Mouse (Mus musculus): Measurements from ENCODE around the gene Josd2. TPM values are rescaled to one million over a fixed set of nuclear protein-coding genes. Genes with fewer than 3 reads are reported as not detected.

Josd2 gene
- polyA plus RNA-seq, 1 experiment from 2014 or later = 42.5 TPM

DNA sequence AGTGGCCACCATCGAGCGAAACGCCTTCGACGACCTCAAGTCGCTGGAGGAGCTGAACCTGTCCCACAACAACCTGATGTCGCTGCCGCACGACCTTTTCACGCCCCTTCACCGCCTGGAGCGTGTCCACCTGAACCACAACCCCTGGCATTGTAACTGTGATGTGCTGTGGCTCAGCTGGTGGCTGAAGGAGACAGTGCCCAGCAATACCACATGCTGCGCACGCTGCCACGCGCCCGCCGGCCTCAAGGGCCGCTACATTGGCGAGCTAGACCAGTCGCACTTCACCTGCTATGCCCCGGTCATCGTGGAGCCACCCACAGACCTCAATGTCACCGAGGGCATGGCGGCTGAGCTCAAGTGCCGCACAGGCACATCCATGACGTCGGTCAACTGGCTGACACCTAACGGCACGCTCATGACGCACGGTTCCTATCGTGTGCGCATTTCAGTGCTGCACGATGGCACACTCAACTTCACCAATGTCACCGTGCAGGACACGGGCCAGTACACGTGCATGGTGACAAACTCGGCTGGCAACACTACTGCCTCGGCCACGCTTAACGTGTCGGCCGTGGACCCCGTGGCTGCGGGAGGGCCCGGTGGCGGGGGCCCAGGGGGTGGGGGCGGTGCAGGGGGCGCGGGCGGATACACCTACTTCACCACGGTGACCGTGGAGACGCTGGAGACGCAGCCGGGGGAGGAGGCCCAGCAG lies 6.1 kb upstream of the Josd2 start:
- Histone ChIP-seq H3K9ac (ENCODE audit: low read depth, low read length) (no peak overlapping the region), H3K4me1 (ENCODE audit: control insufficient read depth, insufficient read depth, low read depth, low read length) (peaks cover 27% of the 10 kb centered on the region), H3K4me2 (ENCODE audit: low read length) (no peak overlapping the region), H3K27ac (ENCODE audit: low read depth, low read length) (no peak overlapping the region), H3K4me3 (ENCODE audit: low read length) (no peak overlapping the region), H3K9me3 (ENCODE audit: control insufficient read depth, low read length) (no peaks in the 10 kb centered on the region), H3K27me3 (replicated peaks; ENCODE audit: control insufficient read depth, insufficient read depth, low read length) (no peaks in the 10 kb centered on the region), H3K36me3 (ENCODE audit: control insufficient read depth, insufficient read depth, low read length) (peaks cover 34% of the 10 kb centered on the region)
- 64% methylated on average over 57 of the region's 57 CpGs for WGBS
- ATAC-seq = no peak

DNA sequence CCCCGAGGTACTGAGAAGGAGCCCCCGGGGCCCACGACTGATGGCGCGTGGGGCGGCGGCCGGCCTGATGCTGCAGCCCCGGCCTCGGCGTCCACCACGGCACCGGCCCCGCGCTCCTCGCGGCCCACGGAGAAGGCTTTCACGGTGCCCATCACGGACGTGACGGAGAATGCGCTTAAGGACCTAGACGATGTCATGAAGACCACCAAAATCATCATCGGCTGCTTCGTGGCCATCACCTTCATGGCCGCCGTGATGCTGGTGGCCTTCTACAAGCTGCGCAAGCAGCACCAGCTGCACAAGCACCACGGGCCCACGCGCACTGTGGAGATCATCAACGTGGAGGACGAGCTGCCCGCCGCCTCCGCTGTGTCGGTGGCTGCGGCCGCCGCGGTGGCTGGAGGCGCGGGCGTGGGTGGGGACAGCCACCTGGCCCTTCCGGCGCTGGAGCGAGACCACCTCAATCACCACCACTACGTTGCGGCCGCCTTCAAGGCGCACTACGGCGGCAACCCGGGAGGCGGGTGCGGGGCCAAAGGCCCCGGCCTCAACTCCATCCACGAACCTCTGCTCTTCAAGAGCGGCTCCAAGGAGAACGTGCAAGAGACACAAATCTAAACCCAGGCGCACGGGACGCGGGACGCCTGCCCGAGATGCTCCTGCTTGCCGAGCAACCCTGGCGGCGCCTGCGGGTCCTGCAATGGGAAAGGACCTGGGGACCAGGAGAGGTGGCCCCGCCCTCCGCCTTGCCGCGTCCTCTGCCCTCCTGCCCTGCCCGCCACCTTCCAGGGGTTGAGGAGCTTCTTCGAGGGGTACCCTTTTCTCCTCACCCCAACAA lies 5.3 kb upstream of the Josd2 start:
- Histone ChIP-seq H3K9ac (ENCODE audit: low read depth, low read length) (0 out of 2 replicates have a peak overlapping the region, but pooled peaks have one; percentile 32), H3K27ac (ENCODE audit: low read depth, low read length) (peak overlapping the region; percentile 56; the same call in 1 of the 2 replicates), H3K27me3 (replicated peaks; ENCODE audit: control insufficient read depth, insufficient read depth, low read length) (no peaks in the 10 kb centered on the region), H3K4me3 (ENCODE audit: low read length) (no peak overlapping the region), H3K9me3 (ENCODE audit: control insufficient read depth, low read length) (no peaks in the 10 kb centered on the region), H3K4me1 (ENCODE audit: control insufficient read depth, insufficient read depth, low read depth, low read length) (peaks cover 32% of the 10 kb centered on the region), H3K36me3 (ENCODE audit: control insufficient read depth, insufficient read depth, low read length) (peaks cover 30% of the 10 kb centered on the region), H3K4me2 (ENCODE audit: low read length) (no peak overlapping the region)
- WGBS = 23% methylated on average over 70 of the region's 77 CpGs
- no peak for ATAC-seq

DNA sequence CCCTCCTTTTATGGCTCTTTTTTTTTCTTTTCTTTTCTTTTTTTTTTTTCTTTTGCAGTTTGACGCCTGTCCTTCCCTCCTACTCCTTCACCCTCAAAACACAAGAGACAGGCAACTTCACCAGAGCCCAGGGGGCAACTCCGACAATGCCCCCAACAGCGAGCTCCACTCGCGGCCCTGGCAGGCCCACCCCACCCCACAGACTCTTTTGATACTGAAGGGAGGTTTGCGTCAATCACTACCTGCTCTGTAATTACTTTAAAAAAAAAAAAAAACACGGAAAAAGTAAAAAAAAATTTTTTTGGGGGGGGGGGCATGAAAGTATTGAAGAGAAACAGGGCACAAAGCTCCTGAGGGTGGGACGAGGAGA lies 4.7 kb upstream of the Josd2 start:
- H3K27me3 ChIP-seq (replicated peaks; ENCODE audit: control insufficient read depth, insufficient read depth, low read length) = no peaks in the 10 kb centered on the region
- H3K4me3 ChIP-seq (ENCODE audit: low read length) = no peak overlapping the region
- no peak overlapping the region; the same call in 1 of the 2 replicates for H3K27ac ChIP-seq (ENCODE audit: low read depth, low read length)
- H3K36me3 ChIP-seq (ENCODE audit: control insufficient read depth, insufficient read depth, low read length) = peaks cover 28% of the 10 kb centered on the region
- no peak for ATAC-seq
- no peak overlapping the region for H3K4me2 ChIP-seq (ENCODE audit: low read length)
- H3K9ac ChIP-seq (ENCODE audit: low read depth, low read length) = no peak overlapping the region
- no peaks in the 10 kb centered on the region for H3K9me3 ChIP-seq (ENCODE audit: control insufficient read depth, low read length)
- 43% methylated on average over 8 of the region's 8 CpGs for WGBS
- peaks cover 32% of the 10 kb centered on the region for H3K4me1 ChIP-seq (ENCODE audit: control insufficient read depth, insufficient read depth, low read depth, low read length)

- H3K9ac ChIP-seq (ENCODE audit: low read depth, low read length) = 0 out of 2 replicates have a peak overlapping the region, but pooled peaks have one; percentile 4
- H3K4me2 ChIP-seq (ENCODE audit: low read length) = no peak overlapping the region
- peak overlapping the region; percentile 81; the same call in 1 of the 2 replicates for H3K27ac ChIP-seq (ENCODE audit: low read depth, low read length)
- no peak for ATAC-seq
- H3K4me1 ChIP-seq (ENCODE audit: control insufficient read depth, insufficient read depth, low read depth, low read length) = peaks cover 36% of the 10 kb centered on the region
- peaks cover 22% of the 10 kb centered on the region for H3K36me3 ChIP-seq (ENCODE audit: control insufficient read depth, insufficient read depth, low read length)
- H3K9me3 ChIP-seq (ENCODE audit: control insufficient read depth, low read length) = no peaks in the 10 kb centered on the region
- H3K4me3 ChIP-seq (ENCODE audit: low read length) = no peak overlapping the region
- H3K27me3 ChIP-seq (replicated peaks; ENCODE audit: control insufficient read depth, insufficient read depth, low read length) = no peaks in the 10 kb centered on the region
- 71% methylated on average over 10 of the region's 10 CpGs for WGBS
Measured at GRCm38 (mm10) chr7:44463556-44464225, 4.1 kb upstream of the Josd2 start.

- WGBS = 10% methylated on average over 4 of the region's 4 CpGs
Measured at GRCm38 (mm10) chr7:44464511-44464910, 3.3 kb upstream of the Josd2 start.

DNA sequence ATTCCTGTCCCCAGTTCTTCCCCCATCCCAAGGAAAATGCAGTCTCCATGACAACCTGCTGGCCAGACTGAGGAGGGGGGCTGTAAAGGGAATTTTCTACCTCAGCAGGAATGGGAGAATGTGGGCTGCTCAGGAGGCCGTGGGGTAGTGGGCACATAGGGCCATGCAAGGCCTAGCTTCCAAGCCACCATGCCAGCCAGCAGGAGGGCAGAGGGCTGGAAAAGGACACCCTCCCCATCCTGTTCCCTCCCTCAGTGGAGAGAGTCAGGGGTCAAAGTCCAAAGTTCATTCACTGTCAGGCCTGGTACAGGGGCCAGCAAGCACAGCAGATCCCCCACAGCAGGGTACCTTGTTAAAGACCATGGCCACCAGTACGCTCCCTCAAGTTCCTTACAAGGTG lies 2.7 kb upstream of the Josd2 start, which contains the start of gene Aspdh:
TSS of gene Aspdh (plus strand) at position 281 of the 400 bp plus-strand sequence.
- H3K27me3 ChIP-seq (replicated peaks; ENCODE audit: control insufficient read depth, insufficient read depth, low read length) = no peaks in the 10 kb centered on the region
- 0 out of 2 replicates have a peak within 1 kb of the TSS, but pooled peaks have one; percentile 1 for H3K9ac ChIP-seq (ENCODE audit: low read depth, low read length)
- ATAC-seq = no peak
- H3K4me3 ChIP-seq (ENCODE audit: low read length) = no peak within 1 kb of the TSS
- H3K27ac ChIP-seq (ENCODE audit: low read depth, low read length) = peak within 1 kb of the TSS; percentile 81
- WGBS = 38% methylated on average over 2 of the region's 2 CpGs
- peaks cover 46% of the 10 kb centered on the region for H3K4me1 ChIP-seq (ENCODE audit: control insufficient read depth, insufficient read depth, low read depth, low read length)
- peaks cover 19% of the 10 kb centered on the region for H3K36me3 ChIP-seq (ENCODE audit: control insufficient read depth, insufficient read depth, low read length)
- H3K4me2 ChIP-seq (ENCODE audit: low read length) = no peak within 1 kb of the TSS
- H3K9me3 ChIP-seq (ENCODE audit: control insufficient read depth, low read length) = no peaks in the 10 kb centered on the region

More at GRCm38 (mm10) chr7:44464511-44464910, 3.3 kb upstream of the Josd2 start:
- ATAC-seq = peak; percentile 5
- Histone ChIP-seq H3K4me3 (ENCODE audit: low read length) (no peak overlapping the region), H3K27ac (ENCODE audit: low read depth, low read length) (peak overlapping the region; percentile 81), H3K9ac (ENCODE audit: low read depth, low read length) (no peak overlapping the region), H3K4me2 (ENCODE audit: low read length) (no peak overlapping the region), H3K36me3 (ENCODE audit: control insufficient read depth, insufficient read depth, low read length) (peaks cover 20% of the 10 kb centered on the region), H3K9me3 (ENCODE audit: control insufficient read depth, low read length) (no peaks in the 10 kb centered on the region), H3K4me1 (ENCODE audit: control insufficient read depth, insufficient read depth, low read depth, low read length) (peaks cover 43% of the 10 kb centered on the region), H3K27me3 (replicated peaks; ENCODE audit: control insufficient read depth, insufficient read depth, low read length) (no peaks in the 10 kb centered on the region)

GRCm38 (mm10) chr7:44466006-44466887 lies 1.5 kb upstream of the Josd2 start:
- Histone ChIP-seq H3K27me3 (replicated peaks; ENCODE audit: control insufficient read depth, insufficient read depth, low read length) (no peaks in the 10 kb centered on the region), H3K9ac (ENCODE audit: low read depth, low read length) (no peak overlapping the region), H3K4me3 (ENCODE audit: low read length) (no peak overlapping the region), H3K9me3 (ENCODE audit: control insufficient read depth, low read length) (no peaks in the 10 kb centered on the region), H3K27ac (ENCODE audit: low read depth, low read length) (peak overlapping the region; percentile 92), H3K4me1 (ENCODE audit: control insufficient read depth, insufficient read depth, low read depth, low read length) (peaks cover 46% of the 10 kb centered on the region), H3K36me3 (ENCODE audit: control insufficient read depth, insufficient read depth, low read length) (peaks cover 16% of the 10 kb centered on the region), H3K4me2 (ENCODE audit: low read length) (no peak overlapping the region)
- whole genome bisulfite sequencing = 73% methylated on average over 10 of the region's 10 CpGs
- no peak for ATAC-seq

DNA sequence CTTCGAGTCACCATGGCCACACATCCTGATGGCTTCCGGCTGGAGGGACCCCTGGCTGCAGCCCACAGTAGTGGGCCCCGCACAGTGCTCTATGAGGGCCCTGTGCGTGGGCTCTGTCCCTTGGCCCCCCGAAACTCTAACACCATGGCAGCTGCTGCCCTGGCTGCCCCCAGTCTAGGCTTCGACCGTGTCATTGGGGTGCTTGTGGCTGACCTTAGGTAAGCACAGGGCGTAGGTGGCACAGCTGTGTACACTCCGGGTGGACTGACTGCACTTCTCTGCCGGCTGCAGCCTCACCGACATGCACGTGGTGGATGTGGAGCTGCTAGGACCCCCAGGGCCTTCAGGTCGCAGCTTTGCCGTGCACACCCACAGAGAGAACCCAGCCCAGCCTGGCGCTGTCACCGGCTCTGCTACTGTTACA lies 880 bp upstream of the Josd2 start:
- 77% methylated on average over 16 of the region's 16 CpGs for WGBS
- Histone ChIP-seq H3K4me2 (ENCODE audit: low read length) (no peak overlapping the region), H3K4me3 (ENCODE audit: low read length) (no peak overlapping the region)

More for the DNA sequence above, 880 bp upstream of the Josd2 start:
- no peak overlapping the region for H3K9ac ChIP-seq (ENCODE audit: low read depth, low read length)
- H3K27me3 ChIP-seq (replicated peaks; ENCODE audit: control insufficient read depth, insufficient read depth, low read length) = no peaks in the 10 kb centered on the region
- peaks cover 46% of the 10 kb centered on the region for H3K4me1 ChIP-seq (ENCODE audit: control insufficient read depth, insufficient read depth, low read depth, low read length)
- H3K27ac ChIP-seq (ENCODE audit: low read depth, low read length) = peak overlapping the region; percentile 92
- peaks cover 12% of the 10 kb centered on the region for H3K36me3 ChIP-seq (ENCODE audit: control insufficient read depth, insufficient read depth, low read length)
- ATAC-seq = peak; percentile 1; the same call in 1 of the 2 replicates
- H3K9me3 ChIP-seq (ENCODE audit: control insufficient read depth, low read length) = no peaks in the 10 kb centered on the region

Data from hindbrain, embryonic 16.5 days (tissue).